Mouse (Mus musculus): Measurements from ENCODE around the gene Atp8a1. TPM values are rescaled to one million over a fixed set of nuclear protein-coding genes. Genes with fewer than 3 reads are reported as not detected.

Gene Atp8a1
- polyA plus RNA-seq, 1 experiment, result 2.6 TPM

- 87% methylated on average over 21 of the region's 21 CpGs for WGBS
- DNase-seq (ENCODE audit: low read depth, low spot score), result no peak
Measured at GRCm38 (mm10) chr5:67647568-67647967, 199.7 kb downstream of the Atp8a1 start.

GRCm38 (mm10) chr5:67646756-67647529 lies 200.3 kb downstream of the Atp8a1 start:
- DNase-seq (ENCODE audit: low read depth, low spot score), result no peak
- 88% methylated on average over 20 of the region's 20 CpGs for WGBS

GRCm38 (mm10) chr5:67643537-67644255 lies 203.5 kb downstream of the Atp8a1 start:
- 89% methylated on average over 5 of the region's 5 CpGs for WGBS
- no peak for DNase-seq (ENCODE audit: low read depth, low spot score)

- 69% methylated on average over 8 of the region's 8 CpGs for WGBS
- DNase-seq (ENCODE audit: low read depth, low spot score), result no peak
Measured at GRCm38 (mm10) chr5:67641406-67642120, 205.7 kb downstream of the Atp8a1 start.

- WGBS, result 78% methylated on average over 8 of the region's 8 CpGs
- no peak for DNase-seq (ENCODE audit: low read depth, low spot score)
Measured at GRCm38 (mm10) chr5:67640596-67641312, 206.5 kb downstream of the Atp8a1 start.

GRCm38 (mm10) chr5:67634339-67634738 lies 212.9 kb downstream of the Atp8a1 start:
- WGBS, result 82% methylated on average over 3 of the region's 3 CpGs
- no peak for DNase-seq (ENCODE audit: low read depth, low spot score)

GRCm38 (mm10) chr5:67633831-67634268 lies 213.4 kb downstream of the Atp8a1 start:
- DNase-seq (ENCODE audit: low read depth, low spot score), result no peak
- 73% methylated on average over 10 of the region's 10 CpGs for WGBS

GRCm38 (mm10) chr5:67633138-67633782 lies 214.0 kb downstream of the Atp8a1 start:
- 77% methylated on average over 7 of the region's 7 CpGs for WGBS
- no peak for DNase-seq (ENCODE audit: low read depth, low spot score)

- 93% methylated on average over 12 of the region's 12 CpGs for WGBS
- no peak for DNase-seq (ENCODE audit: low read depth, low spot score)
Measured at GRCm38 (mm10) chr5:67631261-67631660, 216.0 kb downstream of the Atp8a1 start.

GRCm38 (mm10) chr5:67629861-67630260 lies 217.4 kb downstream of the Atp8a1 start:
- 91% methylated on average over 6 of the region's 6 CpGs for WGBS
- no peak for DNase-seq (ENCODE audit: low read depth, low spot score)

GRCm38 (mm10) chr5:67629440-67629839 lies 217.8 kb downstream of the Atp8a1 start:
- no peak for DNase-seq (ENCODE audit: low read depth, low spot score)

GRCm38 (mm10) chr5:67628180-67628940 lies 218.9 kb downstream of the Atp8a1 start:
- WGBS, result 54% methylated on average over 9 of the region's 9 CpGs

More at GRCm38 (mm10) chr5:67629440-67629839, 217.8 kb downstream of the Atp8a1 start:
- 91% methylated on average over 7 of the region's 7 CpGs for WGBS

GRCm38 (mm10) chr5:67621230-67621629 lies 226.0 kb downstream of the Atp8a1 start:
- WGBS, result 91% methylated on average over 12 of the region's 12 CpGs
- DNase-seq (ENCODE audit: low read depth, low spot score), result no peak

More at GRCm38 (mm10) chr5:67628180-67628940, 218.9 kb downstream of the Atp8a1 start:
- DNase-seq (ENCODE audit: low read depth, low spot score), result no peak

GRCm38 (mm10) chr5:67609520-67609837 lies 237.8 kb downstream of the Atp8a1 start:
- DNase-seq (ENCODE audit: low read depth, low spot score), result no peak
- WGBS, result 44% methylated on average over 2 of the region's 2 CpGs

GRCm38 (mm10) chr5:67608674-67609519 lies 238.3 kb downstream of the Atp8a1 start:
- no peak for DNase-seq (ENCODE audit: low read depth, low spot score)
- WGBS, result 17% methylated on average over 31 of the region's 31 CpGs

GRCm38 (mm10) chr5:67607804-67608673 lies 239.2 kb downstream of the Atp8a1 start, which contains the start of gene Shisa3:
Gene Shisa3 (plus strand): TSS chr5:67607882.
- WGBS, result 1% methylated on average over 86 of the region's 86 CpGs
- no peak for DNase-seq (ENCODE audit: low read depth, low spot score)
